Mouse (Mus musculus): Measurements from ENCODE around the gene Ifitm6.
"Not testable (repeated sequence)": the region's sequence is repeated elsewhere in the genome, so short reads cannot be mapped to it uniquely, and the experiment has no call there.

Ifitm6 gene

DNA sequence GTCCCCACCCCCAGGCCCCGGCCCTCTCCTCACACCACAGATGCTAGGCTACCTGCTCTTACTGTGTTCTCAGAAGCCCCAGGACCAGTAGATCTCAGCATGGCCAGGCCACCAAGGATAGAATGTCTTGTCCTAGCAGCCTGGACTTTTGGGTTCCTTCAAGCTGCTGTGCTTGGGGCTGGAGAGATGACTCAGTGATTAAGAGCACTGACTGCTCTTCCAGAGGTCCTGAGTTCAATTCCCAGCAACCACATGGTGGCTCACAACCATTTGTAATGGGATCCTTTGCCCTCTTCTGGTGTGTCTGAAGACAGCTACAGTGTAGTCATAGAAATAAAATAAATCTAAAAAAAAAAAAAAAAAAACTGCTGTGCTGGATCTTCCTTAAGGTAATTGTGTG lies at the start of gene Ifitm6:
TSS of gene Ifitm6 (minus strand) at position 101 of the 400 bp plus-strand sequence.
- DNase-seq (ENCODE audit: inconsistent age in 2 of 2, low spot score in 1 of 2), result not testable (repeated sequence)

DNA sequence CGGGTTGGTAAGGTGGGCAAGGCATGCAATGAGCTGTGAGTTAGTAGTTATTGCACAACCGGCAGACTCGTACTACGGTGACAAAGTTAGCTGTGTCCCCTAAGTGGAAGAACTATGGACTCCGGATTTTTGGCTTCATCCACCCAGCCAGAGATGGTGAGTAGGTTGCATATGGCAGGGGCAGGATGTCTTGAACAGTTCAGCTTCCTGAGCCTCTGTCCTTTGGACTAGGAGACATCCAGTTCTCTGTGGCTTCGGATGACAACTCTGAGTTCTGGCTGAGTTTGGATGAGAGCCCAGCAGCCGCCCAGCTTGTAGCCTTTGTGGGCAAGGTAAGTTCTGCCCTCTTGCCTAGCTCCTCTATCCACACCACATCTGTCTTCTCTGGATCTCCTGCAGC lies 46.9 kb upstream of the Ifitm6 start:
- no peak for DNase-seq (ENCODE audit: inconsistent age in 2 of 2, low spot score in 1 of 2)

DNA sequence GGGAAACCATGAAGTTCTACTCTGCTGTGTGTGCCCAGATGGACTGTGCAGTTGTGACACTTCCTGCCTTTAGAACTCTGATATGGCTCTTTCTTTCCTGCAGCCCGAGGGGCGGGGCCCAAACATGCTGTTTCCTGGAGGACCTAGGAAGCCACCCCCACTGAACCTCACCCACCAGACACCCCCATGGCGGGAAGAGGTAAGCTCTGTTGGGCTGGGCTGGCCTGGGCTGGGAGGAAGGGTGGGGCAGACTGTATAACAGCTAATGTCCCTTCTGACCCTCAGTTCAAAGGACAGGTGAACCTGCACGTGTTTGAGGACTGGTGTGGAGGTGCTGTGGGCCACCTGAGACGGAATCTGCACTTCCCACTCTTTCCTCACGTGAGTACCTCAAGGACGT lies 46.5 kb upstream of the Ifitm6 start:
- no peak for DNase-seq (ENCODE audit: inconsistent age in 2 of 2, low spot score in 1 of 2)

DNA sequence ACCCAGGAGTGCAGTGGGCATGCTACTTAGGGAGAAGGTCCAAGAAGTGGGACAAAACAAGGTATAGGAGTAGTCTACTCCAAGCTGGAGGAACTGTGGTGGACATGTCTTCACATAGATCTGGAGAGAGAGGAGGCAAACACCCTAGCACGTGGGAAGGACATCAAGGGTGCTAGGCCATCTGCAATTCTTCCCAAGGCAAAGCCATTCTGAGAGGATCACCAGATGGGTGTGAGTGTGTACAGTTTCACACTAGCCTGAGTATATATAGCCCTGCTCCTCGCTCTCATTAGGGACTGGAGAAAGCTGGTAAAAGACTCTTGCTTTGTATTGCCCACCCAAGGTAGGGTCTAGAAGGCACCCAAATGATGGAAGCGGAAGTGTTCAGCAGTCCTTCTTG lies 45.6 kb upstream of the Ifitm6 start:
- DNase-seq (ENCODE audit: inconsistent age in 2 of 2, low spot score in 1 of 2), result no peak

DNA sequence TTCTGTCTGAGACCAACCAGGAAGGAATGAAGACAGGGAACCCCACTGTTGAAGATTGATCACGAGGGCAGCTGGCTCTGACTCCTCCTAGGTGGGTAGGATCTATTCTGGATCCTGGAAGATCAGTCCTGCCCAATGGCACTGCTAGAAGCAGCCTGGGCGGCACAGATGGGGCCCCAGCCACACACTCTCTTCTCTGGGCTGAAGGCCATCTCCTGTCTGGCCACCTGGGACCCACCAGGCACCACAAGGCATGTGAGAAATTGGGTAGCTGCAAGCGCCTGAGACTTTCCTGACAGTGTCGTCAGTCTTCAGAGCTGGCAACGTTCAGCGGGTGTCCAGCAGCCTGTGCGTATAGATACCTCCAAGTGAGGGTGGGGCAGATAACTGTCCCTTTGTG lies 44.8 kb upstream of the Ifitm6 start:
- no peak for DNase-seq (ENCODE audit: inconsistent age in 2 of 2, low spot score in 1 of 2)

DNA sequence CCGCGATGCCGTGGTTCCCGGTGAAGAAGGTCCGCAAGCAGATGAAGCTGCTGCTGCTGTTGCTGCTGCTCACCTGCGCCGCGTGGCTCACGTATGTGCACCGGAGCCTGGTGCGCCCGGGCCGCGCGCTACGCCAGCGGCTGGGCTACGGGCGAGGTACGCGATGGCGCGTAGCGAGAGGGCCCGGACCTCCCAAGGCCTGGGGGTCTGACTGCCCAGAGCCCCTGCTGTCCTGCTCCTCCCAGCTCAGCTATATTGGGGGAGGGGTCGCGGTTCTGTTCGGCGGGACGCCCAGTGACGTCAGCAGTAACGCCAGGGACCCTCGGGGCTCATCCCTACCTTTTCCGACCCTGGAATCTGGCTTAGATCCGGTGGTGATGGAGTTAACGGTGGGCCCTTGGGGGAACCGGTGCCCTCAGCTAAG lies 43.6 kb upstream of the Ifitm6 start:
- DNase-seq (ENCODE audit: inconsistent age in 2 of 2, low spot score in 1 of 2), result no peak

DNA sequence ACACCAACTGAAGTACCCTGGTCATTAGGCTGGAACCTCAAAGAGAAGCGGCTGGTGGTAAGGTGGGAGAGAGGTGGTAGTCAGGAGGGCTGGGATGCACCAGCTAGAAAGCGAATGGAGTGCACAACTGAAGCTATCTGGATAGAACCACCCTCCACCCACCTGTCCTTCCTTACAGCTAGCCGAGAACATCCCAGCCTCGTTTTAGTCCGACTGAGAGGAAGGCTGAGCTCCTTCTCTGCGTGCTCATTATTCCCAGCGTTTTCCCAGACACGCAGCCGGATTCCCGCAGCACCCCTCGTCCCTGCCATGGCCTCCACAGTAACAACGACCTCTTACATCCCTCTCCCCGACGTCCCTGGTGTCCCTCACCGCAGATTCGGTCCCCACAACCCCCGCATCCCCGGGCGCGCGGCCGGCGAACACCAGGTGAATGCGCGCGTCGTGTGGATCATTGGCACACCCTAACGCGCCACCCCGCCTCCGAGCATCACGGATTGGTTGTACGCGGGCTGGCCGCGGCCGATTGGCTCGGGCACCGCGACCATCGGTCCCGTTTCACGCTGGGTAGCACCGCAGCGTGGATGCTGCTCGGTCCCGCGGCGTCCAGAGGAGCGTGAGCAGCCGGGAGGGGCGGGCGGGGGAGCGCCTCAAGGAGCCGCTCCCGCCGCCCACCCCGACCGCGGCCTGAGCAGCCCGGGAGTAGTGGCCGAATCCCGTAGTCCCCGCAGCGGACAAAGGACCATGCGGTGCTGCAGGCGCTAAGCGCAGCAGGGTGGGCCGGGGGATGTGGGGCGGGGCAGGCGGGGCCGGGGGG lies 42.9 kb upstream of the Ifitm6 start, which contains the start of gene B4galnt4:
TSS of gene B4galnt4 (plus strand) at position 679 of the 817 bp plus-strand sequence.
- peak; percentile 76 to 82 for DNase-seq (ENCODE audit: inconsistent age in 2 of 2, low spot score in 1 of 2)

DNA sequence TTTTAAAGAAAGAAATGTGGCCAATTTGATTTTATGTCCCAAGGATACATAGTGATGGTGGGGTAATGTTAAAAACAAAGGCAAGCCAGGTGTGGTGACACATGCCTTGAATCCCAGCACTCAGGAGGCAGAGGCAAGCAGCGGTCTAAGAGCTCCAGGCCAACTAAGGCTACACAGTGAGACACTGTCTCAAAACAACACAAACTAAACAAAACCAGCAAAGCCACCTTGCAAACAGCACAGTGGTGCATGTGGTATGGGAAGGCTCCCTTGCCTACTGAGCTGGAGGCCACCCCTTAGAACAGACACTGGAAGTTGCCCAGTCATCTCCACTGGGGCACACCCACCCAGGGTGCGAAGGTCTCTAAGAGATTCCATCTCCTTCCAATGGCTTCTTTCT lies 42.2 kb upstream of the Ifitm6 start:
- no peak for DNase-seq (ENCODE audit: inconsistent age in 2 of 2, low spot score in 1 of 2)

DNA sequence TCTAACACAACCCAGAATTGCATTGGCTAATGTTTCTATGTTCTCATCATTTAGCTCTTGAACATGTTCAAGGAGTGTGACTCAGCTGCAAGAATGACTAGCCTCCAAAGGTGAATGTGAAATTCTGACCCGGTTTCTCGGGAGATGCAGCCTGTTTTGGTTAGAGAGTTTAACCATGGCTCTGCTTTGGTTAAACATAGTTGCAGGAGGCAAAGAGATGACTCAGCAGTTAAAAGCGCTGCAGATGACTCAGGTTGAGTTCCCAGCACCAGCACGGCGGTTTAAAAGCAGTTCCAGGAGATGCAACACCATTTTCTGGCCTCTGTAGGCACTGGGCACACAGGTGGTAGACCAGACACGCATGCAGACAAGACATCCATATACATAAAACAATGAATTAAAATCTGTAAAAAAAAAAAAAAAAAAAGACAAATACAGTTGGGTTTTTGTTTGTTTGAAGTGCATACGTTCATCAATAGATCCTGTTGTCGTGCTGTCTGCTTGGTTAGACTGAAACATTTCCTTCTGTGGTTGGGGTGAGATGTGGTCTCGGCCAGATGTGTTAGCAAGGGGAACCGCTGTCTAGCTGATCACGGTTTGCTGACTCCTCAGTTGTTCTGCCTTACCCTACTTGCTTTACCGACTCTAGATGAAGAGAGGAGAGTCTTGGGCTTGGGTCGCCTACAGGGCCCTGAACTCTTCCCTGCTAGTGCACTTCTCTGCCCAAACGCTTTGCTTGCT lies 41.0 kb upstream of the Ifitm6 start:
- DNase-seq (ENCODE audit: inconsistent age in 2 of 2, low spot score in 1 of 2), result no peak

DNA sequence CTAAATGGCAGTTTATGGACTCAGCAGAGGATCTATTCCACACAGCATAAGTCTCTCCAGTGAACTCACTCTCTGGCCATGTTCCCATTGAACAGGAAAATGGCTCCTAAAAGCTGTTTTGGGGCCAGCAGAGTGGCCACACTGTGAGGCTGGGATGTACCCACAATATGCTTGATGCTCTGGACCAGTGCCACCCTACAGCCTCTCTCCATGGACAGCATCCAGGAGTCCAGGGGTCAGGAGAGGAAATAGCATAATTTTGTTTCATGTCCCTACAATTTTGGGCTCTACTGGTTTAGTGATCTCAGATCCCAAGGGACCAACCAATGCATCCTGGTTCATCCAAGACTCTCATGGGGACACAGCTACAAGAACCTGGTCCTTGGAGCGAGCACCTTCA lies 39.8 kb upstream of the Ifitm6 start:
- DNase-seq (ENCODE audit: inconsistent age in 2 of 2, low spot score in 1 of 2), result no peak

DNA sequence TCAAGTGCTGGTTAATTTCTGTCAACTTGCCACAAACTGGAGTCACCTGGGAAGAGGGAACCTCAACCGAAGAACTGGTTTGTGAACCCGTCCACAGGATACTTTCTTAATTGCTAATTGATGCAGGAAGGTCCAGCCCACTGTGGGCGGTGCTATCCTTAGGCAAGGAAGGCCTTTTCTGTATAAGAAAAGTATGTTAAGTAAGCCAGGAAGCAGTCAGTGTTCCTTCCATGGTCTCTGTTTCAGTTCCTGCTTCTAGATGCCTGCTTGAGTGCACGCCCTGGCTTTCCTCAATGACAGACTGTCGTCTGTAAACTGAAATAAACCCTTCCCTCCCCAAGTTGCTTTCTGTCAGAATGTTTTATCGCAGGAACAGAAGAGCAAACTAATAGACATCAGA lies 39.3 kb upstream of the Ifitm6 start:
- DNase-seq (ENCODE audit: inconsistent age in 2 of 2, low spot score in 1 of 2), result no peak

DNA sequence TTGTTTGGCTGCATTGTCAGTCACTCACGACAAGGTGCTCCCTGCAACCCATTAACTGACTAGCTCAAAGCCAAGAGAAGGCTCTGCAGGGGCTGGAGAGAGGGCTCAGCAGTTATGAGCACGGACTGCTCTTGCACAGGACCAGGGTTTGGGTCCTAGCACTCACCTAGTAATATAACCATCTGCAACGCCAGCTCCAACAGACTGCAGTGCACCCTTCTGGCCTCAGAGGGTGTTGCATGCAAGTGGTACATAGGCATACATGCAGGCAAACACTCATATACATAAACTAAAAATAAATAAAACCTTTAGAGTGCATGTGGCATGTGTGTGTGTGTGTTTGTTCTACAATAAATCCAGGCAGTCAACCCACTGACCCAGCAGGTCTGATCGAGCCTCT lies 38.1 kb upstream of the Ifitm6 start:
- no peak for DNase-seq (ENCODE audit: inconsistent age in 2 of 2, low spot score in 1 of 2)

DNA sequence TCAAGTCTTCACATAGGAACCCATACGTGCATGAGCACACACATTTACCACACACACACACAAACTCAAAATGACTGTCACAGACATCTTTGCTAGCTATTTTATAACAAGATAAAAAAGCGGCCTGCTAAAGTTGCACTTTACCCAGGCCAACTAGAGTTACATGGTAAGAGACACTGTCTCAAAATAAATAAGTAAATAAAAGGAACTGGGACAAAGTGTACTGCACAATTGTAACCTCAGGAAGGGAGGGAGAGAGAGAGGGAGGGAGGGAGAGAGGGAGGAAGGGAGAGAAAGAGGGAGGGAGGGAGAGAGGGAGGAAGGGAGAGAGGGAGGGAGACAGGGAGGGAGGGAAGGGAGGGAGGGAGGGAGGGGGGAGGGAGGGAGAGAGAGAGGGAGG lies 34.7 kb upstream of the Ifitm6 start:
- DNase-seq (ENCODE audit: inconsistent age in 2 of 2, low spot score in 1 of 2), result no peak

DNA sequence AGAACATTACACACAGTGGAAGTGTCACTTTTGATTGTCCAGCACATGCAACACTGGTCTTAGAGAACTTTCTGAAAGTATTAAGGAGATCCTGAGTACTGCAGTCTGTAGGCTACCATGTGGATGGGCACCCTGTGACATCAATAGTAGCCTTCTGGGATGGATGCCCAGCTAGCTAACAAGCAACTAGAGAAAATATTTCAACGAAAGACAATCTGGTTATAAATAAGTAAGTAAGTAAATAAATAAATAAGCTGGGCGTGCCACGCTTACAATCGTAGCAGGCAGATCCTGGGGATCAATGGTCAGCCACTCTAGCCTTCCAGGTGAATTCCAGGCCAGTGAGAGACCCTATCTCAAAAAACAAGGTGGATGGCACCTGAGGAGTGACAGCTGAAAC lies 34.3 kb upstream of the Ifitm6 start:
- no peak for DNase-seq (ENCODE audit: inconsistent age in 2 of 2, low spot score in 1 of 2)

DNA sequence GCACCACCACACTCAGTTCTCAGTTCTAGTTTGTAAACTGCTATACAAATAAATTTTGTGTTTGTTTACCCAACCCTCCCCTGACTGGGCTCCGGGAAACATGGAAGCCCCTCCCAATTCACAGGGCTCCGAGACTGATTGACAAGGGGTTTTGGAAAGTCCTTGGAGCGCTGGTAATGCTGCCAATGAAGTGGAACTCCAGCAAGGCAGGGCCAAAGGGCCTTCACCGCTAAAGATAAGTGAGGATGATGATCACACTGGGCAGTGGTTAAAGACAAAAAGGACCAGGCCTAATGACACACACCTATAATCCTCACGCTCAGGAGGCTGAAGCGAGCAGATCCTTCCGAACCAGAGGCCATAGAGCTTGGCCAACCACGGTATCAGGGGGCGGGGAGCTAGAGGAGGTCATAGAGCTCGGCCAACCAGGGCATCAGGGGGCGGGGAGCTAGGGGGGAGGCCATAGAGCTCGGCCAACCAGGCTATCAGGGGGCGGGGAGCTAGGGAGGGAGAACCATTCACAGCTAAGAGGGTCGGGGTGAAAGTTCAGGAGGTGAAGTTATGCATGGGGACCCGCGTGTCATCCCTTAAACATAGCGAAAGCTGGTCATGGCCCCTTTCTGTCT lies 33.4 kb upstream of the Ifitm6 start:
- peak in 1 of 2 experiments; percentile 56 for DNase-seq (ENCODE audit: inconsistent age in 2 of 2, low spot score in 1 of 2)

DNA sequence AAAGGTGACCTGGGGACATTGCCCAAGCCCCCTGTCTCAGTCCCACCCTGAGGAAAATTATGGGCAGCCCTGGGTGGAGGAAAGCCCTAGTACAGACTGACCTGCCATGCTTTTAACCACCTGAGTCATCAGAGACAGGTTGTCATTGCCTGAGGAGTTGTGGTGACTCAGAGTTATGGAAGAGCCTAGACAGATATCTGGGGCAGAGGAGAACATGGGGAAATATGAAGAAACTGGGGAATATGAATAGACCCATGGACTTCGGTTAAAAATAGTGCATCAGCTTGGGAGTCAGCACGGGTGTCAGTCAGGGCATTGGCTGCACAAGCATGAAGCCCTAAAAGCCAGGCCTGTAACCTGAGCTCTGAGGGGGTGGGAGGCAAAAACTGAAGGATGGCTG lies 31.6 kb upstream of the Ifitm6 start:
- DNase-seq (ENCODE audit: inconsistent age in 2 of 2, low spot score in 1 of 2), result peak in 1 of 2 experiments; percentile 38

DNA sequence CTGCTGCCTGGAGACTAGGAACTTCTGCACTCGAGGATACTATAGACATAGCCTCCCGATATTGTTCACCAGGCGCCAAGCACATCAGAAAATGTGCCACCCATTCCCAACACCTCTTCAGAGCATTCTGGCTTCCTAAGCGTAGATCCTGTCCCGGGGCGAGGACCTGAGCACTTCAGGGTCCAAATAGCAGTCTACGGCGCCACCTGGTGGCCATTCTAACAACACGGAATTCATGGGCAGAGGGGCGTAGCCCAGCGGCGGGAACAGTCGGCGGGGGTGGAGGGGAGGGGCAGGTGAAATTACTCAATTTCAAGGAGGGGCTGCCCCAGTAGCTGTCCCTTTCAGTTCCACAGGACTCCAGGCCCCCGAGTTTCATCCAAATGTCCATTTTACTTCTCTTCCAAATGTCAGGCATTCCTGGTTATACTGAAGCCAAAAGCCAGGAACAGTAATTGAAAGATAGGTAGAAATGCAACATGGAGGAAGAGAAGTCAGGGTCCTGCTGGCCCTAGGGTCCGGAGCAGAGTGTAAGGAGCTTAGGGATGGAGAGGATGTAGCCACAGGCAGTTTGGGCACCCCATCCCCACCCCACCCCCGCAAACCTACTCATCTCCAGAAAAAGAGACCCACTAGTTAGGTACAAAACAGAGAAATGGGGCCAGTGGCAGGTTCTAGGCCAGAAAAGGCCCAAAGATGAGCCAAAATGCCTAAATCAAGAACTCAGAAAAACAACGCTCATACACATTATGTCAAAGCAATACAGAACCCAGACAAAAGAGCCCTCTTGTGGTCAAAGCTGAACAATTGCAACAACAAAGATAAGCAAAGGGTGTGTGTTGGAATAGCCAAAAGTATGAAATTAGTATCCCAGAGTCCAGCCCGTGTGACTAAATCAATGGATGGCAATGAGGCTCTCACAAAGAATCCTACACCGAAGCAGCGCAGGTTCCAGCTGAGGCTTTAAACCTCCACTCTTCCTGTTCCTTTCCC lies 30.8 kb upstream of the Ifitm6 start:
- DNase-seq (ENCODE audit: inconsistent age in 2 of 2, low spot score in 1 of 2), result peak; percentile 90 to 97

DNA sequence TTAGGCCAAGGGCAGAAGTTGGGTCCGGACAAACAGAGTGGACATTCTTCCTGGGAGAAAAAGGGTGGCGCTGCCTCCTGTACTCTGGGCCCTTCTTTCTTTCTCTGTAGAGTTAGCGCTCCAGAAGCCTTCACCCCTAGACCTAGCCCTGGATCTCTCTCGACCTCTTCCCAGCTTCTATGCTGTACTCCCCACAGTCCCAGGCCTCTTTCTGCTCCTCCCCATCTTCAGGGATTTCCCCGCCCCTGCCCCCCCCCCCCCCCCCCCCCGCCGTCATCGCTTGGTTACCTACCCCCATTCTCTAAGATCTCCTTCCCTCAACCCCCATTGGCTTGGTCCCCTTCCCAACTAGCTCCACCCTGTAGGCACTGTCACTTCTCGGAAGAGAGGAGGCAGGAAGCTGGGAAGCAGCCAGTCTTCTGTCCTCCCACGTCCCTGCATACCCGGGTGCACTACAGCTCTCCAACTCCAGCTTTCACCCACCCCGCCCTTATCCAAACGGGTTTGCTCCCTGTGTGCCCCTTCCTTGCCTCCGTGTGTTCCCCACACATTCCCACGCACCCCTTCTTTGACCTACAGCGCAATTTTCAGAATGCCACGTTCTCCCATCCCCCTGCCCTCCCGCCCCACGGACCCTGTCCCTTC lies 30.0 kb upstream of the Ifitm6 start:
- peak; percentile 81 to 91 for DNase-seq (ENCODE audit: inconsistent age in 2 of 2, low spot score in 1 of 2)

DNA sequence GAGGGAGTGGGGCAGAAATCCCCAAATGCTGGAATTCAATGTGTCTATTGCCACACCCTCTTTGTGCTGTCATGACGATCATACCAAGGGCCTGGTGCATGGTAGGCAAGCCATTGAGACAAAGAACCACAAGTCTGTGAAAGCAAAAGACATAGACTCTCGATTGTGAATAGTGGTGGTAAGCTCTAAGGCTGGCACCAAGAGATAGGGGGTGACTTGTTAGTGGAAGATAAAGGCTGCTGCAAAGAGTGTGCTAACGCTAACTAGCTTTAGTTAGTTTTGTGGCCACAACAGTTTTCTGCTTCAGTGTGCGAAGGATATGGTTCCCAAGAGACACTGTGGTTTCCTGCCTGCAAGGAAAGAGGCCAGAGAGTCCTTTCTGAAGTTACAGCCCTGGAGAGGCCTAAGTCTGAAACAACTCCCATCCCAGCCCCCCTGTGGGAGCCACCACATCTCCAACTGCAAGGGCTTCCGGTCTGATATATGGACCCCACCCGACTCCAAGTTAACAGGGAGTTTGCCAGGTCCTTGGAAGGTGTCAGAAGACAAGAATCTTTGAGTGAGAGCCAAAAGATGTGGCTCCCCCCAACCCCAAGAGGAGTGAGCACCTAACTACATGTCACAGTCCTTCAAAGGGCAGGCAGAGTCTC lies 29.3 kb upstream of the Ifitm6 start:
- DNase-seq (ENCODE audit: inconsistent age in 2 of 2, low spot score in 1 of 2), result peak; percentile 35 to 71

DNA sequence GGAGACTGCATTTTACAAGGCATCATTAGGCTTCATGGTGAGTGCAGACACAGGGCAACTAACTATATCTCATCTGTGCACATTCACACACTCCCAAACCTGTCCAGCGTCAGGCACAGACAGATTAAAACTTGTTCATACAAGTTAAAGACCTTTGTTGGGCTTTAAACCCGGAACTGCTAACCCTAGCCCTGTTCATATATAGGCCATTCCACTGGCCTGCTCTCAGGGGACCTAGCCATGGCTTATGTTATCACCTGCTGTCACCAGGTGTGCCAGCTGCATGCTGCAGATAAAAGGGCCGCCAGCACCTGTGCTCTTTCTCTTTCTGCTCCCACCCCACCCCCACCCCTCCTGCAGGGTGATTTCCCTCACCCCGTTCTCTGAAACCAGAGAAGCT lies 24.8 kb upstream of the Ifitm6 start:
- DNase-seq (ENCODE audit: inconsistent age in 2 of 2, low spot score in 1 of 2), result no peak

Data from adrenal gland, adult (tissue).